Mouse (Mus musculus) kidney, adult 2 months (tissue): ENCODE data around the gene Atpaf1. TPM values are rescaled to one million over a fixed set of nuclear protein-coding genes. Genes with fewer than 3 reads are reported as not detected.

ENCODE experiments used
- DNase-seq: peaks from one replicate; pipeline ENCODE4 v3.0.0; 2021
- H3K27ac ChIP-seq: fragments of 200-500 bp; 2 replicates; pipeline ENCODE4 v1.5.1; 2012; ENCODE audit warnings: low read depth, low read length, control low read depth, inconsistent platforms; ENCODE audit not compliant: insufficient read depth
- H3K27me3 ChIP-seq: fragments of 200-500 bp; replicated peaks from 2 replicates; pipeline ENCODE4 v1.6.1; 2012; ENCODE audit warnings: mild to moderate bottlenecking, moderate library complexity, low read length, inconsistent platforms; ENCODE audit not compliant: control insufficient read depth, insufficient read depth
- H3K36me3 ChIP-seq: fragments of 200-500 bp; 2 replicates; pipeline ENCODE4 v1.6.1; 2012; ENCODE audit warnings: mild to moderate bottlenecking, moderate library complexity, low read length, inconsistent platforms; ENCODE audit not compliant: control insufficient read depth, insufficient read depth
- H3K4me1 ChIP-seq: fragments of 200-500 bp; 2 replicates; pipeline ENCODE4 v1.6.1; 2011; ENCODE audit warnings: low read length; ENCODE audit not compliant: control insufficient read depth, insufficient read depth
- H3K4me3 ChIP-seq: fragments of 200-500 bp; 2 replicates; pipeline ENCODE4 v1.5.1; 2011; ENCODE audit warnings: mild to moderate bottlenecking, low read depth, low read length, control low read depth; ENCODE audit not compliant: insufficient read depth
- CTCF ChIP-seq: fragments of 200-500 bp; conservative IDR thresholded peaks from 2 replicates; pipeline ENCODE4 v1.5.1; 2011; ENCODE audit warnings: low read depth, mild to moderate bottlenecking, control low read depth, low read length, moderate library complexity, mixed read lengths; ENCODE audit not compliant: insufficient read depth, insufficient read length
- POLR2A ChIP-seq: fragments of 200-500 bp; IDR thresholded peaks from one replicate; pipeline ENCODE4 v1.6.1; 2011; ENCODE audit warnings: low read depth, low read length, control low read depth
- WGBS: fragments of 180-500 bp; shearing (Covaris S2); methylation state at CpG from one replicate; pipeline ENCODE4 v1.1.7; 2018; 5-methylcytosine and 5-hydroxymethylcytosine counted together
- polyA plus RNA-seq: library from polyadenylated mRNA; depleted of rRNA; stranded (reverse); fragments of >200 nt; gene quantifications from 2 replicates; pipeline ENCODE4 v1.2.3, GENCODE M21; 2012

Atpaf1 gene
- polyA plus RNA-seq, 1 experiment: 35.0 TPM

- no peak overlapping the region for H3K4me3 ChIP-seq
- no peak for TF ChIP-seq CTCF
- H3K36me3 ChIP-seq: no peaks in the 10 kb centered on the region; the same call in 1 of the 2 replicates
- H3K27me3 ChIP-seq: no peaks in the 10 kb centered on the region
- H3K4me1 ChIP-seq: no peaks in the 10 kb centered on the region
- no peak overlapping the region for H3K27ac ChIP-seq
- 91% methylated on average over 4 of the region's 4 CpGs for WGBS
- DNase-seq: no peak
Measured at GRCm38 (mm10) chr4:115812326-115812725, 27.7 kb downstream of the Atpaf1 start.

DNA sequence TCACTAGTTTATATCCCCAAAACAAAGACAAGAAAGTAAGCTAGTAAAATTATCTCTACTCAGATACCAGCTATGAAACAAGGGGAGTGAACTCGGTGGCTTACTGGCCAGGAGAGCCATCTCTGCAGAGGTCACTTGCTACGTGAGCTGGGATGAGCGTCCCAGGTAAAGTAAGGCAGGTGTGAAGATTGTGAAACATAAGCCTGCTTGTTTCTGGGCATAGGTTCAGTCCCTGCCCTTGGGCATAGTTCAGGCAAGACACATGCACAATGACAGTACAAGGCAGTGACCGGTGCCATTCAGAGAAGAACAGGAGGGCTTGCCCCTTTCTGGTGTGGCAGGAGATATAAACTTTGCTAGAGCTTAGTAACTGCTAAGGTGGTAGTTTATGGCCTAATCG lies 31.0 kb downstream of the Atpaf1 start:
- H3K4me3 ChIP-seq: no peak overlapping the region
- H3K4me1 ChIP-seq: no peaks in the 10 kb centered on the region
- 93% methylated on average over 5 of the region's 5 CpGs for WGBS
- H3K27ac ChIP-seq: no peak overlapping the region
- no peak for DNase-seq
- no peaks in the 10 kb centered on the region; the same call in 1 of the 2 replicates for H3K36me3 ChIP-seq
- no peak for TF ChIP-seq POLR2A
- TF ChIP-seq CTCF: no peak
- no peaks in the 10 kb centered on the region for H3K27me3 ChIP-seq

DNA sequence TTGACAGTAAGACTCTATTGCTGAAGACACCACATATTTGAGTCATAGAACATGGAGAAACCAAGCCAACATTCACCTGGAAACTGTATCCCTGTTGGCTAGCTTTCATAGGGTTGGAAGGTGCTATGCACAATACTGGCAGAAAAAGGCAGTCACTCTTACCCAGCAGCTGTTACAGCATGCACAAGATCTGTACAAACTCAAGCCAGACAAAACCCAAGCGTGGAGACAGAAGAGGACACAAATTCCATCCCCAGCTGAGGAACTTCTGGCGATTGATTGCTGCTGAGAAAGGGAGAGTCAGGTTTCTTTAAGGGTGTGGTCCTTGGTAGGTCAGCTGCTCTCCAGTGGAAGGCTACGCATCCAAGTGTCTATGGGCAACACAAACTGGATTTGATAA lies 35.6 kb downstream of the Atpaf1 start:
- H3K36me3 ChIP-seq: no peaks in the 10 kb centered on the region
- H3K27ac ChIP-seq: no peak overlapping the region
- no peaks in the 10 kb centered on the region for H3K4me1 ChIP-seq
- no peak for DNase-seq
- H3K4me3 ChIP-seq: no peak overlapping the region
- no peaks in the 10 kb centered on the region for H3K27me3 ChIP-seq
- no peak for TF ChIP-seq POLR2A
- TF ChIP-seq CTCF: no peak
- 76% methylated on average over 3 of the region's 3 CpGs for WGBS

DNA sequence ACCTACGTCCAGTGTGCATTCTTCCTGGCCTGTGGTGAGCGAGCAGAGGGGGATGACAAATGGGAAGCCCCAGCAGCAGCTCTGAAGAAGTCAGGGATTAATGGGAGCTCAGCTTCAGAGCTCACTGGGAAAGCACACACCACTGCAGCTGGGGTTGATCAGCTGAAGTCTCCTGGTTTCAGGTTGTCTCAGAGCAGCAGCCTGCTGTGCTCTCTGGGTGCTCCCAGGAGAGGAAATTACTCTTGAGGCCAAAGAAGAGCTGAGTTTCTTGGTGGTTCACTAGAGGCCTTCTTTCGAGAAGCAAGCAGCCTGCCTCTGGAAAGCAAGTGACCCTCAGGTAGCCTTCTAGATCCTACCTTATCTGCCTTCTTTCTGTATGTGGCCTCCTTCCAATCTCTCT lies 36.3 kb downstream of the Atpaf1 start:
- no peak for DNase-seq
- Histone ChIP-seq H3K4me1 (no peaks in the 10 kb centered on the region), H3K27me3 (no peaks in the 10 kb centered on the region), H3K36me3 (no peaks in the 10 kb centered on the region), H3K27ac (no peak overlapping the region), H3K4me3 (no peak overlapping the region)
- 65% methylated on average over 3 of the region's 3 CpGs for WGBS
- TF ChIP-seq POLR2A: no peak
- TF ChIP-seq CTCF: no peak

DNA sequence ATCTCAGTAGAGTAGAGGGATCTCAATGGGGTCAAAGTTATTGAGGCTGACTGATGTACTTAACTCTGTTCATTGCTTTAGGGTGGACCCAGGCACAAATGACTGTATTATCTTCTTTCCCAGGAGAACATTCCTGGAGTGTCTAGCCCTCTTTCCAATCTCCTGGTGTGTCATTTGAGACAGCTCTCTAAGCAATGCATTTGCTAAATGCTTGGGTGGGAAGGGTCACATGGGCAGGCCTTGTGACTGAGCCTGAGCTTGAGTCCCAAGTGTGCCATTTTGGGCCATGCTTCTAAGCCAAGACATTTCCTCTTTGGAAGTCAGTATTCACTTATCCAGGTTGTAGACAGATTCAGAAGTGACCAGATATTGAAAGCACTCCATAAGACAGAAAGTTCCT lies 36.8 kb downstream of the Atpaf1 start:
- H3K27me3 ChIP-seq: no peaks in the 10 kb centered on the region
- no peak overlapping the region for H3K4me3 ChIP-seq
- no peak overlapping the region for H3K27ac ChIP-seq
- no peak for DNase-seq
- no peaks in the 10 kb centered on the region for H3K4me1 ChIP-seq
- TF ChIP-seq POLR2A (no peak), CTCF (no peak)
- H3K36me3 ChIP-seq: no peaks in the 10 kb centered on the region

GRCm38 (mm10) chr4:115821928-115822327 lies 37.3 kb downstream of the Atpaf1 start:
- H3K27ac ChIP-seq: no peak overlapping the region
- no peak overlapping the region for H3K4me3 ChIP-seq
- TF ChIP-seq POLR2A (no peak), CTCF (no peak)
- 59% methylated on average over 3 of the region's 3 CpGs for WGBS
- DNase-seq: peak; percentile 21
- no peaks in the 10 kb centered on the region for H3K4me1 ChIP-seq
- H3K27me3 ChIP-seq: no peaks in the 10 kb centered on the region
- H3K36me3 ChIP-seq: no peaks in the 10 kb centered on the region

GRCm38 (mm10) chr4:115824178-115824577 lies 39.6 kb downstream of the Atpaf1 start:
- Histone ChIP-seq H3K36me3 (no peaks in the 10 kb centered on the region), H3K4me1 (no peaks in the 10 kb centered on the region), H3K27me3 (no peaks in the 10 kb centered on the region), H3K27ac (no peak overlapping the region), H3K4me3 (no peak overlapping the region)
- 82% methylated on average over 2 of the region's 2 CpGs for WGBS
- DNase-seq: no peak
- TF ChIP-seq POLR2A (no peak), CTCF (no peak)

GRCm38 (mm10) chr4:115825271-115825670 lies 40.7 kb downstream of the Atpaf1 start:
- H3K27ac ChIP-seq: no peak overlapping the region
- 91% methylated on average over 2 of the region's 2 CpGs for WGBS
- H3K36me3 ChIP-seq: no peaks in the 10 kb centered on the region
- TF ChIP-seq POLR2A: no peak
- no peak for TF ChIP-seq CTCF
- DNase-seq: no peak
- H3K4me1 ChIP-seq: peaks cover 2% of the 10 kb centered on the region; the same call in 1 of the 2 replicates
- H3K27me3 ChIP-seq: no peaks in the 10 kb centered on the region
- no peak overlapping the region for H3K4me3 ChIP-seq
